Mouse (Mus musculus) heart, embryonic 12.5 days (tissue): ENCODE data around the gene Cox17. TPM values are rescaled to one million over a fixed set of nuclear protein-coding genes. Genes with fewer than 3 reads are reported as not detected.

ENCODE experiments used
- ATAC-seq: fragments of 200-750 bp; cut with Nextera tagmentation; 2 replicates; pipeline ENCODE4 v1.8.0; 2017; ENCODE audit warnings: moderate TSS enrichment, moderate library complexity; ENCODE audit not compliant: insufficient number of reproducible peaks, low FRiP score
- H3K27ac ChIP-seq: fragments of 300-500 bp; sonication (generic); 2 replicates; pipeline ENCODE4 v1.5.1; 2016; ENCODE audit warnings: mild to moderate bottlenecking, moderate library complexity; ENCODE audit not compliant: poor library complexity, severe bottlenecking
- H3K27me3 ChIP-seq: fragments of 300-500 bp; sonication (generic); replicated peaks from 2 replicates; pipeline ENCODE4 v1.6.1; 2016; ENCODE audit warnings: mild to moderate bottlenecking, moderate library complexity
- H3K36me3 ChIP-seq: fragments of 300-500 bp; sonication (generic); 2 replicates; pipeline ENCODE4 v1.6.1; 2016; ENCODE audit warnings: mild to moderate bottlenecking, moderate library complexity
- H3K4me1 ChIP-seq: fragments of 300-500 bp; sonication (generic); replicated peaks from 2 replicates; pipeline ENCODE4 v1.6.1; 2016; ENCODE audit warnings: mild to moderate bottlenecking
- H3K4me2 ChIP-seq: fragments of 300-500 bp; sonication (generic); 2 replicates; pipeline ENCODE4 v1.6.1; 2016; ENCODE audit warnings: mild to moderate bottlenecking, moderate library complexity
- H3K4me3 ChIP-seq: fragments of 300-500 bp; sonication (generic); 2 replicates; pipeline ENCODE4 v1.5.1; 2016; ENCODE audit warnings: mild to moderate bottlenecking
- H3K9ac ChIP-seq: fragments of 300-500 bp; sonication (generic); 2 replicates; pipeline ENCODE4 v1.6.1; 2016; ENCODE audit warnings: mild to moderate bottlenecking, moderate library complexity
- H3K9me3 ChIP-seq: fragments of 300-500 bp; sonication (generic); replicated peaks from 2 replicates; pipeline ENCODE4 v1.6.1; 2016; ENCODE audit warnings: mild to moderate bottlenecking, moderate library complexity
- WGBS: fragments of 180-500 bp; shearing (Covaris S2); methylation state at CpG from one replicate; pipeline ENCODE4 v1.1.7; 2016; 5-methylcytosine and 5-hydroxymethylcytosine counted together
- polyA plus RNA-seq: library from polyadenylated mRNA; unstranded; fragments of >200 nt; fragmentation: Nextera tagmentation; extraction: Ambion mirVana; gene quantifications from 2 replicates; pipeline ENCODE4 v1.2.1, GENCODE M21; 2016

The Cox17 gene
- polyA plus RNA-seq, 1 experiment from 2014 or later, result 301 TPM

DNA sequence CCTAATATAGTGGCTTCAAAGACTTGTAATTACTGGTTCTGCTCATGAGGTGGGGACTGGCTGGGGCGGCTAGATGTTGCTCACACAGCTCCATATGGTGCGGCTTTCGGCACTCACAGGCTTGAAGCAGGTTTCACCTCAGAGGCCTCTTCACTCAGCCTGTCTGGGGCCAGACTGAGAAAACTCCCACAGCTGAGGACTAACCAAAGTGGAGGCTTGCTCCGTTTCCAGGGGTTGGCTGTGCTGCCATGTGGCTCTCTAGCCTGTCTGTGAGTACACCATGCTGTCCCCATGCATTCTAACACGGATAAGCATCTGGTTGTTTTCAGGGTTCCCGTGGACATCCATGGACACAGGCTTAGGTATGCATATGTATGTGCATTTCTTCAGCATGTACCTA is 31.8 kb downstream of the Cox17 start:
- ATAC-seq, result no peak
- 74% methylated on average over 6 of the region's 6 CpGs for WGBS
- Histone ChIP-seq H3K4me1 (peaks cover 33% of the 10 kb centered on the region), H3K9ac (no peak overlapping the region), H3K9me3 (no peaks in the 10 kb centered on the region), H3K27ac (no peak overlapping the region), H3K4me2 (no peak overlapping the region), H3K27me3 (no peaks in the 10 kb centered on the region), H3K4me3 (no peak overlapping the region), H3K36me3 (peaks cover 54% of the 10 kb centered on the region)

DNA sequence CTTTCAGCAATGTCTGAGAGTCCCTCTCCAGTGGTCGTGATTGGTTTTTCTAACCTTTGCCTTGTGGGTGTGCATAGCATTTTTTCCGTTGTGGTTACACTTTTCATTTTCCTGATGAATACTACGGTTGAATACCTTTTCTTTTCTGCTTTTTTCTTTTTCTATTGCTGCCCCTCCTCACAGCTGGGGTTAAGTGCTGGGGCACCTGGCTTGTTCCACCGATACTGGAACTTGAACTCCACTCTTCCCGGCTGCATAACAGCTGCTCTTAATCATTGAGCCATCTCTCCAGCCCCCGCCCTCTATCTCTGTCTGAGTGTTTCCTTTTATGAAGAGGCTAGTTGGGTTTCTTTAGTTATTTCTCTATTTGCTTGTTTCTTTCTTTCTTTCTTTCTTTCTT is 32.3 kb downstream of the Cox17 start:
- H3K4me3 ChIP-seq, result no peak overlapping the region
- no peak for ATAC-seq
- H3K9me3 ChIP-seq, result no peaks in the 10 kb centered on the region
- peaks cover 28% of the 10 kb centered on the region for H3K4me1 ChIP-seq
- WGBS, result 50% methylated on average over 6 of the region's 6 CpGs
- H3K4me2 ChIP-seq, result no peak overlapping the region
- H3K27ac ChIP-seq, result no peak overlapping the region
- no peaks in the 10 kb centered on the region for H3K27me3 ChIP-seq
- H3K9ac ChIP-seq, result no peak overlapping the region
- peaks cover 49% of the 10 kb centered on the region for H3K36me3 ChIP-seq

DNA sequence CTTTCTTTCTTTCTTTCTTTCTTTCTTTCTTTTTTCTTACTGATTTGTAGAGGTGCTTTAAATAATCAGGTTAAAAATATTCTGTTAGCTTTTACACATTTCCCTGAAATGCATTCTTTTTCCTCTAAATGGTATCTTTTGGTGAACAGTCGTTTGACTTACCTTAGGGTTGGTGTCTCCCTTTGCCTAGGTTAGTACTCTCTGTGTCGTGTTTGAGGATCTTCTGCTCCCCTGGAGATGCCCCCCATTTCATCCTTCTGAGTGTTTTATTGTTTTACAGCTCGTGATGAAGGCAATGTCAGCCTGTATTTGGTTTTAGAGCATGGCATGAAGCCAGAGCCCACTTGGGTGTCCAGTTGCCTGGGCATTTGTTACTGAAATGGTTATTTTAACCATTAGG is 32.7 kb downstream of the Cox17 start:
- Histone ChIP-seq H3K27ac (no peak overlapping the region), H3K36me3 (peaks cover 45% of the 10 kb centered on the region), H3K4me1 (peaks cover 24% of the 10 kb centered on the region), H3K9ac (no peak overlapping the region), H3K9me3 (no peaks in the 10 kb centered on the region), H3K4me3 (no peak overlapping the region), H3K27me3 (no peaks in the 10 kb centered on the region), H3K4me2 (no peak overlapping the region)
- WGBS, result 59% methylated on average over 3 of the region's 3 CpGs
- no peak for ATAC-seq

DNA sequence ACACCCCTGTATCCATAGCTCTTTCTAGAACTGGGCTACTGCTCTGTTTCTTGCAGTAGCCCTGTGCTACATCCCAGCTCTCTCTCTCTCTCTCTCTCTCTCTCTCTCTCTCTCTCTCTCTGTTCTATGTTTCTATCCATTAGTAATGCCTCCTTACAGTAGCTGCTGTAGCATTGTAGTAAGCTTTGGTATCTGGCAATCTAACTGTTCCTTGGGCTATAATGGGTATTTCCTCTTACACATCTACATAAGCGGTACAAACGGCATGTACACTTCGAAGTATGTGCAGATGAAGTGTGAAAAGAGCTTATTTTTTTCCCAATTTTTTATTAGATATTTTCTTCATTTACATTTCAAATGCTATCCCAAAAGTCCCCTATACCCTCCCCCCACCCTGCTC is 33.1 kb downstream of the Cox17 start:
- H3K4me1 ChIP-seq, result peaks cover 19% of the 10 kb centered on the region
- no peak overlapping the region for H3K9ac ChIP-seq
- H3K36me3 ChIP-seq, result peaks cover 40% of the 10 kb centered on the region
- no peak overlapping the region for H3K27ac ChIP-seq
- ATAC-seq, result no peak
- H3K27me3 ChIP-seq, result no peaks in the 10 kb centered on the region
- no peak overlapping the region for H3K4me3 ChIP-seq
- H3K9me3 ChIP-seq, result no peaks in the 10 kb centered on the region
- no peak overlapping the region for H3K4me2 ChIP-seq
- 87% methylated on average over 3 of the region's 3 CpGs for WGBS

DNA sequence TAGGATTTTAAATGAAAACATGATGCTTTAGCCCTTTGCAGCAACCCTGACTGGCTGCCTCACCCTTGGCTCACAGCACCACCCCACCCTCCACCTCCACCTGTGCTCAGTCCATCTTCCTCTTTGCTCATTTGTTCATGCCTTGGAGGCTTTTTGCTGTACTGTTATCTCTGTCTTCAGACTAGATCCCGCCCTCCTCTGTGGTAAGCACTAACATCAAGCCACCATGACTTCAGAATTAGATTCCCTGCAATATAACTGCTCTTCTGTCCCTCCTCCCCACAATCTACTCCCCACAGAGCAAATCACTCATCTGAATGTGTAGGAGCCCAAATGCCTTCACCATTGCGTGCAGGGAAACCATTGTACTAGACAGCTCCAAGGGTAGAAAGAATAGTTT is 36.9 kb downstream of the Cox17 start:
- H3K9me3 ChIP-seq, result no peaks in the 10 kb centered on the region
- no peak overlapping the region for H3K9ac ChIP-seq
- no peak overlapping the region for H3K27ac ChIP-seq
- ATAC-seq, result no peak
- H3K36me3 ChIP-seq, result peaks cover 5% of the 10 kb centered on the region
- no peak overlapping the region for H3K4me3 ChIP-seq
- 81% methylated on average over 2 of the region's 2 CpGs for WGBS
- no peak overlapping the region for H3K4me2 ChIP-seq
- H3K4me1 ChIP-seq, result peaks cover 2% of the 10 kb centered on the region; the same call in 1 of the 2 replicates
- no peaks in the 10 kb centered on the region for H3K27me3 ChIP-seq

DNA sequence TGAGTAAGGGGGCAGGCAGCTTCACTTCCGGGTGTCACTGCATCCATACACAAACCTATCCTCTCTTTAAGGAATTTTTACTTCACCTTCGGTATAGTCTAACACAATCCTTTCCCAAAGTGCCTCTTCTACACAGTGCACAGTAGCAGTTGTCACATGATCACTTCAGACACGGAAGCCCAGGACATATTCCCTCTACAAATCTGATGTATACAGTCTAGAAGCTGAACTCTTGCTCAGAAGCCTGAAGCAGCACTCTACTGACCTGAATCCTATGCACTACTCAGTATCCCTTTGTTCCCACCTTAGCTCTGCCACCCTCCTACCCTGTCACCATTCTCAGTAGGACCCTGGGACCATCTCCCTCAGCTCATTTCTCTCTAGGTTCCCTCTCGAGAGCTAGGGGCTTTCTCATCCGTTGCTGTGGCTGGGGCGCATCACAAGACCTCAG is 38.4 kb downstream of the Cox17 start:
- H3K27me3 ChIP-seq, result no peaks in the 10 kb centered on the region
- H3K9me3 ChIP-seq, result no peaks in the 10 kb centered on the region
- no peak overlapping the region for H3K4me3 ChIP-seq
- WGBS, result 85% methylated on average over 6 of the region's 6 CpGs
- H3K9ac ChIP-seq, result no peak overlapping the region
- H3K27ac ChIP-seq, result no peak overlapping the region
- 0 out of 2 replicates have a peak, but pooled peaks have one; percentile 18 for ATAC-seq
- H3K4me1 ChIP-seq, result no peaks in the 10 kb centered on the region; the same call in 1 of the 2 replicates
- no peak overlapping the region for H3K4me2 ChIP-seq
- H3K36me3 ChIP-seq, result no peaks in the 10 kb centered on the region

DNA sequence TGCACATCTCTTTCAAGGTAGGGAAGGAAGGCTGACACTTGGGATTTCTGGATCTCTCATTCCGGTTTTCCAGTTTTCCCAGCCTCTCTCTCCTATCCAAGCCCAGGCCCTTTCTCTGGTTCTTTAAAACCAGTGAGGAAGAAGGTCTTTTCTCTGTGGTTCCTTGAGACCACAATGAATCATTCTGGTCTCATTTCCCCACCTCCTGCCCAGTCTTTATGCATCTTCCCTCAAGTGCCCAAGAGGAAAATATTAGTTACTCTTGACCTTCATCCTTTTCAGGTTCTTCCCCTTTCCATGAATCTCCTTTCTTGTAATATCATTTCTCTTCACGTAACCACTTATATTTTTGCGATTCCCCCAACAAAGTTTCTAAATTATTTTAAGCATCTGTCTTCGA is 38.9 kb downstream of the Cox17 start:
- Histone ChIP-seq H3K4me3 (no peak overlapping the region), H3K4me1 (no peaks in the 10 kb centered on the region; the same call in 1 of the 2 replicates), H3K27ac (no peak overlapping the region), H3K4me2 (no peak overlapping the region), H3K36me3 (no peaks in the 10 kb centered on the region), H3K9ac (no peak overlapping the region), H3K27me3 (no peaks in the 10 kb centered on the region), H3K9me3 (no peaks in the 10 kb centered on the region)
- WGBS, result 93% methylated on average over 4 of the region's 4 CpGs
- no peak for ATAC-seq

DNA sequence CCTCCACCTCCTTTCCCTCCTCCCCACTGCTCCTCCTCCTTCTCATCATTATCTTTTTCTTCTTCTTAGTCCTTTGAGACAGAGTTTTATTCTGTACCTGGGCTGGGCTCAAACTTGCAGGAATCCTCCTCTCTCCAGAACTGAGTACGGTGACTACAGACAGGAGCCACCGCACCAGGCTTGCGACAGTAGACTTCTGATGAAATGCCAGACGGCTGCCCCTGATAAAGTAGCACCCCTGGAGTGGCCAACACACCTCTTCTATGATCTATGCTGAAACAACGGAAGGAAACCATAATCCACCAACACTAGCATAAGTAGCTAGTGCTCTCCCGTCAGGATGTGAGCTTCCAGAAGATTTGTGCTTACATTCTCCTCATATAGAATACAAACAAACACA is 40.6 kb downstream of the Cox17 start:
- H3K9ac ChIP-seq, result no peak overlapping the region
- H3K27me3 ChIP-seq, result no peaks in the 10 kb centered on the region
- no peak overlapping the region for H3K4me3 ChIP-seq
- H3K4me1 ChIP-seq, result peaks cover 6% of the 10 kb centered on the region
- 71% methylated on average over 6 of the region's 6 CpGs for WGBS
- H3K27ac ChIP-seq, result no peak overlapping the region
- no peak overlapping the region for H3K4me2 ChIP-seq
- H3K36me3 ChIP-seq, result no peaks in the 10 kb centered on the region
- ATAC-seq, result no peak
- no peaks in the 10 kb centered on the region for H3K9me3 ChIP-seq

DNA sequence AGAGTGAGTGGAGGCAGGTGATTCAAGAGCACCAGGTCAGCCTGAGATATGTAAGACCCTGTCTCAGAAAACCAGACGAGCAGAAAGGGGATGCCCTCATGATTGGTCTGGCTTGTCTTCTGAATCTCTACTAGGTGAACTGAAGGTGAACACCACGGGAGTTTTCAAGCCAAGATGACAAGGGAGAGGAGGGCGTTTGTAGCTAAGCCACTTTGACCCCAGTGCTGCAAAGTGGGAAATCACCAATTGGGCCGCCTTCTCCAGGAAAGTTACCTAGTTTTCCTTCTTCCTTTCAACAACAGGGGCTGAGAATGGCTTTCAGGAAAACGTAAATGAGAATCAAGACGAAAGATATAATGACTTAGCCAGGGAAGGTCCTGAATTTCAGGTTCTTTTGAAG is 42.0 kb downstream of the Cox17 start:
- H3K9ac ChIP-seq, result no peak overlapping the region
- H3K4me3 ChIP-seq, result no peak overlapping the region
- no peaks in the 10 kb centered on the region for H3K36me3 ChIP-seq
- H3K27me3 ChIP-seq, result no peaks in the 10 kb centered on the region
- 71% methylated on average over 6 of the region's 6 CpGs for WGBS
- no peak overlapping the region for H3K27ac ChIP-seq
- H3K4me2 ChIP-seq, result no peak overlapping the region
- peaks cover 9% of the 10 kb centered on the region for H3K4me1 ChIP-seq
- H3K9me3 ChIP-seq, result no peaks in the 10 kb centered on the region
- no peak for ATAC-seq

DNA sequence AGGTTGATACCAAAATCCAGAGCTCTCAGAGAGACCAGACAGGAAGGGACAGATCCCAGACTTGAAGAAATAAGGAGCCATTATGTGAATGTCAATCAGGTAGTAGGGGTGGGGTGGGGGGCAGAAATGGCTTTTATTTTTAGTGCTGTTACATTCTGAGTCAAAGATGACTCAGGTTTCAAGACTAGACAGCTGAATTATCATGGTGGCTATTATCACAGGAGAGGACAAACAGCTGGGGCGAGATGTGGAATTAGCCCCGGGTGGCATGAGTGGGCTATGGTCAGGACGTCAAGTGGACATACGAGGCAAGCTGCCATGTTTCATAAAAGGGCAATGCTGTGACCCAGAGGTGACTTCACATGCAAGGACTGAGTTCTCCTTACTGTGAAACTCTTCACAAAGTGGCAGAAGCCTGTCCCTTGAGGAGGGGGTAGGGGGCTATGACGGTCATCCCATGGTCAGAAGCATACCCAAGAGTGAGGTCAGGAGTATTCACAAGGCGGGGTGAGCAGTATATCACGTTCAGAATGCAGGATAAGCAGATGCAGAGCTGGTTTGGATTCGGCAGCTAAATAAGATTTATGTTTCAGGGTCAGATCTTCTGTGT is 42.6 kb downstream of the Cox17 start:
- H3K27ac ChIP-seq, result no peak overlapping the region
- peaks cover 12% of the 10 kb centered on the region for H3K4me1 ChIP-seq
- ATAC-seq, result no peak
- H3K27me3 ChIP-seq, result no peaks in the 10 kb centered on the region
- H3K9ac ChIP-seq, result no peak overlapping the region
- WGBS, result 78% methylated on average over 8 of the region's 8 CpGs
- H3K4me3 ChIP-seq, result no peak overlapping the region
- H3K9me3 ChIP-seq, result no peaks in the 10 kb centered on the region
- no peaks in the 10 kb centered on the region for H3K36me3 ChIP-seq
- H3K4me2 ChIP-seq, result no peak overlapping the region

DNA sequence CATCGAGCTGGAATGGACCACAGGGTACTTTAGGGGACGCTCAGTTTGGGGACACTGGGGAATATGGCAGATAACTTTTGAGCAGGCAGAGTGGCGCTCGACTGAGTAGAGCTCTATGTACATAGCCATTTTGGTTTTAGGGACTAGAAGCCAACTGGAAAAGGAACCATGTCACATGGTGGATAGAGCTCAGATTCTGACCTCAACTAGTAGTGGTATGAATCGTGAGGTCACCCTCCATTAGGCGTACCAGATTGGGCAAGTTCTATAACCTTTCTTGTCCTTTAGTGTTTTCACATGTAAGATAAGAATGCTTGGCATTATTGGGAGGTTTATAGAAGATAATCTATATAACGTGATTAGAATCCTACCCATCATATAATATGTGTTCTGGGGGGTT is 43.5 kb downstream of the Cox17 start:
- Histone ChIP-seq H3K27me3 (no peaks in the 10 kb centered on the region), H3K4me1 (peaks cover 14% of the 10 kb centered on the region), H3K36me3 (no peaks in the 10 kb centered on the region), H3K4me3 (no peak overlapping the region), H3K27ac (no peak overlapping the region), H3K9ac (no peak overlapping the region), H3K4me2 (no peak overlapping the region), H3K9me3 (no peaks in the 10 kb centered on the region)
- no peak for ATAC-seq
- 87% methylated on average over 7 of the region's 7 CpGs for WGBS
